Mouse (Mus musculus) neural tube, embryonic 14.5 days (tissue): ENCODE measurements around the gene Ier2. TPM values are rescaled to one million over a fixed set of nuclear protein-coding genes. Genes with fewer than 3 reads are reported as not detected.

Experiments
- polyA plus RNA-seq: library from polyadenylated mRNA; unstranded; fragments of >200 nt; fragmentation: Nextera tagmentation; extraction: Ambion mirVana; gene quantifications from 2 replicates; pipeline ENCODE4 v1.2.1, GENCODE M21; 2014

The Ier2 gene
- polyA plus RNA-seq, 1 experiment from 2014 or later = 14.4 TPM

Other genes starting within 250 kb of the Ier2 start
- gene Trmt1, start 23.5 kb upstream of the Ier2 start, polyA plus RNA-seq = 59.8 and 70.2 TPM in 2 replicates
- 15.3 and 16.6 TPM in 2 replicates for gene Nacc1, start 25.0 kb upstream of the Ier2 start, polyA plus RNA-seq
- gene Lyl1, start 38.6 kb upstream of the Ier2 start, polyA plus RNA-seq = 1.3 and 3.6 TPM in 2 replicates
- 0.76 and 1.8 TPM in 2 replicates for gene G430095P16Rik, start 60.2 kb upstream of the Ier2 start, polyA plus RNA-seq
- gene Nfix, start 137.5 kb upstream of the Ier2 start, polyA plus RNA-seq = 68.2 and 91.5 TPM in 2 replicates
- gene Dand5, start 160.0 kb upstream of the Ier2 start, polyA plus RNA-seq = 12.3 and 16.9 TPM in 2 replicates
- 33.1 and 39.8 TPM in 2 replicates for gene Gadd45gip1, start 168.7 kb upstream of the Ier2 start, polyA plus RNA-seq
- 69.4 and 78.1 TPM in 2 replicates for gene Rad23a, start 177.8 kb upstream of the Ier2 start, polyA plus RNA-seq
- 615 and 623 TPM in 2 replicates for gene Calr, start 184.1 kb upstream of the Ier2 start, polyA plus RNA-seq
- gene Farsa, start 194.1 kb upstream of the Ier2 start, polyA plus RNA-seq = 90.9 and 98.2 TPM in 2 replicates
- gene Syce2, start 209.3 kb upstream of the Ier2 start, polyA plus RNA-seq = 14.2 and 24.5 TPM in 2 replicates
- 33.5 and 34.2 TPM in 2 replicates for gene Gcdh, start 231.1 kb upstream of the Ier2 start, polyA plus RNA-seq
- 0.44 and 0.80 TPM in 2 replicates for gene Klf1, start 239.1 kb upstream of the Ier2 start, polyA plus RNA-seq
- gene Dnase2a, start 245.7 kb upstream of the Ier2 start, polyA plus RNA-seq = 5.0 and 5.3 TPM in 2 replicates